Mouse (Mus musculus) thymus, adult 2 months (tissue): Measurements from ENCODE around the gene Fyttd1.

Experiments used
- CTCF ChIP-seq: fragments of 200-500 bp; IDR thresholded peaks from 2 replicates; pipeline ENCODE4 v1.5.1; 2012; ENCODE audit warnings: mild to moderate bottlenecking, control low read depth, low read length, moderate library complexity, borderline replicate concordance; ENCODE audit not compliant: control insufficient read depth, poor library complexity, insufficient read depth; ENCODE audit errors: extremely low read depth
- POLR2A ChIP-seq: fragments of 200-500 bp; IDR thresholded peaks from 2 replicates; pipeline ENCODE4 v1.6.1; 2012; ENCODE audit warnings: mild to moderate bottlenecking, low read length, control low read depth, moderate library complexity; ENCODE audit not compliant: control insufficient read depth, poor library complexity, insufficient read depth; ENCODE audit errors: extremely low read depth

- no peak for TF ChIP-seq CTCF
- no peak for TF ChIP-seq POLR2A
These were observed 73.8 kb downstream of the Fyttd1 start for GRCm38 (mm10) chr16:32951074-32951473.
